Mouse (Mus musculus): ENCODE results near the gene Snrnp27.

Snrnp27 gene

GRCm38 (mm10) chr6:86683872-86684654, at the start of gene Snrnp27:
Gene Snrnp27, minus strand, starts transcription at chr6:86684522.
- peak; percentile 97 for DNase-seq (ENCODE audit: low read depth)

- peak; percentile 95 for DNase-seq (ENCODE audit: low read depth)
These were observed 49.0 kb upstream of the Snrnp27 start, which contains the start of gene Gmcl1 for GRCm38 (mm10) chr6:86733183-86733876. Gene Gmcl1, minus strand, starts transcription at chr6:86733383.

DNA sequence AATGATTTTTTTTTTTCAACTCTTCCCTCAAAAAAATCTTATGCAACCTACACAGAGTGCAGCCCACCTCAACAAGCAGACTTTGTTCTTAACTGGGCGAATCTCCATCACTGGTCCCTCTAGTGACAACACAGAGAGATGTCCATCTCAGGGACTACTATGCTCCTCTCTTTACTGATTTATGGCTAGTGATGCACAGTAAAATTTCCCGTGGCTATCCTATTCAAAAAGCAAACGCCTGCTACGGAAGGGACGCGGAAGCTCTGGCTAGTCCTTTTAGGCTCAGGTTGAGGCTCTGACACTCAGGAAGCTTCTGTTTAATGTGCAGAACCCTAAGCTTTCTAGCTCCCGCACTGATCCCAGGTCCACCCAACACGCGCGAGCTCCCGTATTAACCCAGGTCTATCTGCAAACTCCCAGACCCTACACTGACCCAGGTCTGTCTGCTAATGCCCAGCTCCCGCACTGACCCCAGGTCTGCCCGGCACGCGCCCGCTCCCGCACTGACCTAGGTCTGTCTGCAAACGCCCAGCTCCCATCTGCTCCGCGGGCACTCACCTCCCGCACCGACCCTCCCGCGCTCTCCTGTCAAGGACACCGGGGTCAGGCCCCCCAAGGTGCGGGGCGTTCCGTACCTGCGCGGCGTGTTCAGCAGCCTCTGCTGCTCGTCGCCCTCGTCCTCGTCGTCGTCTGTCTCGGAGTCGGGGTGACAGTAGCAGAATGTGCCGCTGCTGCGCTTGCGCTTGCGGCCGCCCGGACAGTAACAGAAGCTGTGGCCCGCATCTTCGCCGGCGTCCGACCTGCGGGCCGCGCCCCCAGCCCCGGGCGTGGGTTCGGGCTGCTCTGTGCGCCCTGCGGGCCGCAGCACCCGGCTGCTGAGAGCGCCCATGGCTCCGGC, 48.2 kb upstream of the Snrnp27 start:
- DNase-seq (ENCODE audit: low read depth), result peak; percentile 48

- DNase-seq (ENCODE audit: low read depth), result no peak
These were observed 44.4 kb upstream of the Snrnp27 start for GRCm38 (mm10) chr6:86728711-86729110.

DNA sequence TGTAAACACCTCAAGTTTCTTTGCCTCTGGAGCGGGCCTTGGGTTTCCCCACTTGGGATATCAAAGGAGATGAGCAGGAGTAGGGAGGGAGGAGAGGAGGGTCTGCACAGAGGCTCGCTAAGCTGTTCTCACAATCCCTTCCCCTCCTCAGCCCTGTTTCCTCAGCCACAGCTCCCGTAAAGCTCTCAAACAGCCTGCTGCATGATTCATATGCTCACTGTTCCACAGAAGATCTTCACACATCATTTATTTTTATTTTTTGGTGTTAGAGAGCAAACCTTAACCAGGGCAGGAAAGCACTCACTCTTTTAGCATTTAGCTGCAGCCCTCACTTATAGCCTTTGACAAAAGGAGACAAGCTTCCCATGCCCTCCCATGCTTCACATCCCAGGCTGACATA, 37.7 kb upstream of the Snrnp27 start:
- DNase-seq (ENCODE audit: low read depth), result no peak

DNA sequence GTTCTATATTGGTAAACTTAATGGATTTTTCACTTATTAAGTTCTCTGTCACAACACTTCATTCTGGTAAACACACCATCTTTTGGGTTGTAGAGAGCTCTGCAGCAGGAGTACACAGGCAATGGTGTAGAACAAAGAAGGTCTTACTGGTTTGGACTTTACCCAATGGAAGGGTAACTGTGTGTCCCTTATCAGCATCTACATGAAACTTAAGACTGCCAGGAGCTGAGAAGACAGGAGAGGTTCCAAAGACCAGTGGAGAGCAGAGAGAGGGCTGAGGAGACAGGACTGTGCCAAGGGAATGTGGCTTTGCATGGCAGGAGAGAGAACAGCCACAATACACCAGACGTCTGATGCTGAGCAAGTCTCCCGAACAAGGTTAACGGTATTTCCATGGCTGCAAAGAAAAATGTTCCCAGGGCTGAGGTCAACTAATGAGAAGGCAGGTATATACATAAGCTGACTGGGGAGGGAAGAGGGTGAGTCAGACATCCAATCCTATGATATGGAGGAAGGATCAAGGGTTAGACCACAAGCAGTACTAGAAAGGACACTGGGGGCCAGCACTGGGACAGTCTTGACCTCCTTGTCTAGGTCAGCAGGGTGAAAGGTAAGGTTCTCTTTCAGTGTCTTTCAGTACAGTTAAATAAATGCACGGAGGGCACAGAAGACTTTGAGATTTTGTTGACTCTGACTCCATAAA, 23.9 kb upstream of the Snrnp27 start:
- no peak for DNase-seq (ENCODE audit: low read depth)

GRCm38 (mm10) chr6:86702577-86702976, 18.3 kb upstream of the Snrnp27 start:
- no peak for DNase-seq (ENCODE audit: low read depth)

GRCm38 (mm10) chr6:86697903-86698302, 13.6 kb upstream of the Snrnp27 start:
- no peak for DNase-seq (ENCODE audit: low read depth)

- no peak for DNase-seq (ENCODE audit: low read depth)
These were observed 11.9 kb upstream of the Snrnp27 start for GRCm38 (mm10) chr6:86696213-86696612.

GRCm38 (mm10) chr6:86694465-86694864, 10.1 kb upstream of the Snrnp27 start:
- peak; percentile 71 for DNase-seq (ENCODE audit: low read depth)

DNA sequence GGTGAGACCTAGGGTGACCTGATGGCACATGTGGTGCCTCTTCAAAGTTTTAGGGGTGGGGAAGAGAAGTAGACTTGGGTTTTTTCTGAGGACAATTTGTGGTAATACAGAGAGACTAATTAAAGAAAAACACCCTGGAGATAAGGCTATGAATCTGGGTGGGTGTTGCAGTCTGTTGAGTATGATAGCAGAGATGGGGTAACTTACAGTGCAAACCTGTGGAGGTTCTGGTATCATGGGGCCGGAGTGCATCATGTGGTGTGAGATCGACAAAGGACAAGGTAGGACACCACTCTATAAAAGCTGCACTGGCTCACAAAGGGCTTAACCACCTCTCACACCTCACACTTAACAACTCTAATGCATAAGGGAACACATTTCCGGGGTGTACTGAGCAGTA, 5.3 kb upstream of the Snrnp27 start:
- DNase-seq (ENCODE audit: low read depth), result no peak

- DNase-seq (ENCODE audit: low read depth), result no peak
These were observed 2.6 kb upstream of the Snrnp27 start for GRCm38 (mm10) chr6:86686971-86687370.

DNA sequence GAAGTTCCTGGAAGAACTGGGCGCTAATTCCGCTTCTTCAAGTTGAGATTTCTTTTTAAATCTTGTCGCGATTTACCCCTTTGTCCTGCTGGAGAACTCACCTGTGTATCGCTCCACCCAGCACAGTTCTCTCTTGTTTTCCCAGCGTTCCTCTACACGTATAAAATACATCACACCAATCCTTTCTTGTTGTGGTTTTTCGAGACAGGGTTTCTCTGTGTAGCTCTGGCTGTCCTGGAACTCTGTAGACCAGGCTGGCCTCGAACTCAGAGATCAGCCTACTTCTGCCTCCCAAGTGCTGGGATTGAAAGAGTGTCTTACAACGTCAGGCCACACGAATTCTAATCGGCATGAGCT, 311 bp upstream of the Snrnp27 start:
- DNase-seq (ENCODE audit: low read depth), result no peak

DNA sequence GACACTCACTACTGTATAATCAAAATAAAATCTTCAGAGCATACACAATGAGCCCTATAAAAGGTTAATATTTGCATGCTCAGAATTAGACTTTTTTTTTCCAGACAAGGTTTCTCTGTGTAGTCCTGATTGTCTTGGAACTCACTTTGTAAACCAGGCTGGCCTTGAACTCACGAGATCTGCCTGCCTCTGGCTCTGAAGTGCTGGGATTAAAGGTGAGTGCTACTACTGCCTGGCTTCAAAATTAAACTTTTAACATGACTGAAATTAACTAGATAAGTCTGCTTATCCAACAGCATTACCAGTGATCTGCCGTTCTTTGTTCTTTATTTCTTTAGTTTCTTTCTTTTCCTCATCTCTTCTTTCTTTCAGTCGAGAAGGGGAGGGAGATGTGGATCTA, 3.0 kb downstream of the Snrnp27 start:
- no peak for DNase-seq (ENCODE audit: low read depth)

DNA sequence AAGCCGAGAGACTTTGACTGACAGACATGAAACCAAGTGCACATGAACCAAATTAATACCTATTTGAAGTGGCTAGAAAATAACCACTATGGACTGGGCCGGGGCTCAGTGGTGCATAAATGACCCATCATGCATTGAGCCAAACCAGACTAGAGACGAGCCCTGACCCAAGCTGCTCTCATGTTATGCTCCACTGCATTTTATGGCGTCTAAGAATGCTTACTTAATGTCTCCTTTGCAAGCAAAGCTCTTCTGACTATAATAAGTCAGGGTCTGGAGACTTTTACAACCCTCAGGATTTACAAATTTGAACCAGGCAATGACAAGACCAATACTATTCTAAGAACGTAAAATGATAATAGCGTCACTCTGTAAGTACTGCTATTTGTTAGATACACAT, 6.0 kb downstream of the Snrnp27 start:
- DNase-seq (ENCODE audit: low read depth), result no peak

GRCm38 (mm10) chr6:86670873-86671272, 13.4 kb downstream of the Snrnp27 start:
- peak; percentile 93 for DNase-seq (ENCODE audit: low read depth)

- DNase-seq (ENCODE audit: low read depth), result peak; percentile 100
These were observed 15.0 kb downstream of the Snrnp27 start for GRCm38 (mm10) chr6:86669240-86669727.

DNA sequence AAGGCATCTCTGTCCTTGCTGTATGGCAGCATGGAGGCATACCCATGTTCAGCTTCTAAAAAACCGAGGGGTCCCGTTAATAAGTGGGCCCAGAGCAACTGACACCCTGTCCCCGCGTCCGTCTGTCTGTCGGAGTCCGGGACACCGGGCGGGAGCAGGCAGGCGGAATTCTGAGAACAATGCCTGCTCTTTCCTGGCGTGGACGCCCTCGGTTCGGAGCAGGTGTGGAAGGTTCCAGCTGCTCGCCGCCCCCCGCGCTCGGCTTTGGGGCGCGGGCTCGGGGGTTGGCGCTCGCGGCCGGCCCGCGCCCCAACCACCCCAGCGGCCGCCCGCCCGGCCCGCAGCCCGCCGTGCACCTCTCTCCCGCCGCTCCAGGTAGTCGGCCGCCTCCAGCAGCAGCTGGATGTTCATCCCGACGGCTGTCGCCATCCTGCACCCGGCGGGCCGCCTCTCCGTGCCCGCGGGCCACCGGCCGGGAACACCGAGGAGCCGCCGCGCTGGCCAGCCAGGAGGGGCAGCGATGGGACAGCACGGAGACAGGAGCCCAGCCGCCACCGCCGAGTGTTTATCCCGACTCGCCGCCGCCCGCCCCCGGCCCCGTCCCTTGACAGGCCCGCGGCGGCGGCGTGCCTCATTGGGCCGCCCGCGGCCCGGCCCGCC, 15.6 kb downstream of the Snrnp27 start, which contains the start of gene Mxd1:
Gene Mxd1 (minus strand): TSS at position 582 of the 660 bp plus-strand sequence.
- no peak for DNase-seq (ENCODE audit: low read depth)

DNA sequence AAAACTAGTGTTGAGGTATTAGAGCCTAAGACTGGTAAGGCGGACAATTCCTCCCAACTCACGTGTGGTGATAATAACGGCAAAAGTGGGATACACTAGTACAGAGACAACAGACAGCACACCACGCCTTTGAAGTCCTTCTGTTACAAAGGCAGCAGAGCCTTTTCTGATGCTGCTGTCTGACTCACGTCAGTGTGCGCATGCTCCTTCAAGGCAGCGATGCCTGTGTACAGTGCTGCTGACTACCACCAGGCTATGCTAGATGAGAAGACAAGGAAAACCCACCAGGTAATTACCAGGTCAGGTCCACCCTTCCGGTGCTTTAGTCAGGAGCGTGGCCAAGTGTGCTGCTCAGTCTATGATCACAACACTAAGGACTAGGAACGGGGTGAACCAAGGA, 17.3 kb downstream of the Snrnp27 start:
- DNase-seq (ENCODE audit: low read depth), result no peak

DNA sequence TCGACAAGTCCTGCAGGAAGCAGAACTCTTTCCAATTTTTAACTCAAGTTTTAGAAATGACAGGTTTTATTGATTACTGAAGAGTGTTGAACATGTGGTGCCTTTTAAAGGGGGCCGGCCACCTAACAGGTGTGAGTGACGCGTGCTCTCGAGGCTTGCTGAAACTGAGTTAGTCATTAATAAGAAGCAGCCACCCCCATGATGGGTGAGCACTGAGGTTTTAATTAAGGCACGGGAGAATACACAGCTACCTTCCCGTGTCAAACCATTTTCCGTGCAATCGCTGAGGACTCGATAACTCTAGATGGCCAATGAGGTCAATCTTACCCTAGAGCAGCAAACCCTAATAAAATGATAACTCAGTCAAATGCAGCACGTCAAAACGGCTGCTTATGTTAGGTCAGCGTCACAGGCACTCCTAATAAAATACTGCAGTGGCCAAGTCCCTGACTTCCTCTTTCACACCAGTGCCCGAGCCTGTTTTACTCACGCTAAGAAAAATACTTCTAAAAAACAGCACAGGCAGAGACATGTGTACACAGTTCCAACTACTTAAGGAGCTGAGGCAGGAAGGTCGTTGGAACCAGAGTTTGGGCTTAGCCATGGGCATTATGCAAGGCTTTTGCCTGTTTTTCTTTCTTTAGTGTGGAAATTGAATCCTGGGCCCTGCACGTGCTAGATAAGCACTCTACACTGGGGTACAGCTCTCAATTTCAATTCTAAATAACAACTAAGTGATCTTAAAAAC, 18.6 kb downstream of the Snrnp27 start:
- peak; percentile 43 for DNase-seq (ENCODE audit: low read depth)
